Mouse (Mus musculus): ENCODE measurements around the gene Gm4707. TPM values are rescaled to one million over a fixed set of nuclear protein-coding genes. Genes with fewer than 3 reads are reported as not detected.

Gene Gm4707
- polyA plus RNA-seq (2012; fragmentation: generic; extraction: Trizol): 0.10 TPM

- Histone ChIP-seq H3K4me2 (ENCODE audit: low read depth) (no peak within 1 kb of the TSS), H3K79me2 (ENCODE audit: control insufficient read depth, insufficient read depth) (peaks cover 32% of the 10 kb centered on the region), H3ac (ENCODE audit: control insufficient read depth, insufficient read length) (no peak within 1 kb of the TSS), H3K36me3 (ENCODE audit: control insufficient read depth, insufficient read depth) (peaks cover 4% of the 10 kb centered on the region), H3K4me3 (no peak within 1 kb of the TSS), H3K27me3 (ENCODE audit: control insufficient read depth, insufficient read depth, insufficient read length) (no peaks in the 10 kb centered on the region)
- TF ChIP-seq MYOG (IDR thresholded peaks at IDR 0.05; ENCODE audit: control insufficient read depth in 1 of 3, insufficient read depth in 1 of 3, insufficient read length in 2 of 3, low read depth in 2 of 3) (no peak), MAX (IDR thresholded peaks at IDR 0.05; ENCODE audit: low read depth) (no peak), POLR2AphosphoS2 (IDR thresholded peaks at IDR 0.05; ENCODE audit: insufficient read length, low read depth) (no peak), REST (IDR thresholded peaks at IDR 0.05; ENCODE audit: insufficient read depth, insufficient read length) (no peak), POLR2A (IDR thresholded peaks at IDR 0.05; ENCODE audit: insufficient read length, low read depth) (no peak)
Observed at GRCm38 (mm10) chr17:71459818-71460217, at the start of gene Gm4707. Gm4707 (minus strand) TSS chr17:71459918.

GRCm38 (mm10) chr17:71506832-71507231 lies 47.1 kb upstream of the Gm4707 start:
- no peak for TF ChIP-seq MYOG (IDR thresholded peaks at IDR 0.05; ENCODE audit: control insufficient read depth in 1 of 3, insufficient read depth in 1 of 3, insufficient read length in 2 of 3, low read depth in 2 of 3)
- no peak for TF ChIP-seq TCF3 (IDR thresholded peaks at IDR 0.05; ENCODE audit: insufficient read length, low read depth)
- peaks cover 19% of the 10 kb centered on the region for H3K36me3 ChIP-seq (ENCODE audit: control insufficient read depth, insufficient read depth)
- no peak overlapping the region for H3K4me2 ChIP-seq (ENCODE audit: low read depth)
- no peak overlapping the region for H3K4me3 ChIP-seq
- no peak overlapping the region for H3ac ChIP-seq (ENCODE audit: control insufficient read depth, insufficient read length)
- no peaks in the 10 kb centered on the region for H3K79me2 ChIP-seq (ENCODE audit: control insufficient read depth, insufficient read depth)
- H3K27me3 ChIP-seq (ENCODE audit: control insufficient read depth, insufficient read depth, insufficient read length): no peaks in the 10 kb centered on the region

GRCm38 (mm10) chr17:71495784-71496183 lies 36.1 kb upstream of the Gm4707 start:
- no peaks in the 10 kb centered on the region for H3K27me3 ChIP-seq (ENCODE audit: control insufficient read depth, insufficient read depth, insufficient read length)
- no peak overlapping the region for H3K4me2 ChIP-seq (ENCODE audit: low read depth)
- H3K79me2 ChIP-seq (ENCODE audit: control insufficient read depth, insufficient read depth): no peaks in the 10 kb centered on the region
- H3ac ChIP-seq (ENCODE audit: control insufficient read depth, insufficient read length): no peak overlapping the region
- no peak for TF ChIP-seq REST (IDR thresholded peaks at IDR 0.05; ENCODE audit: insufficient read depth, insufficient read length)
- no peak for TF ChIP-seq CEBPB (IDR thresholded peaks at IDR 0.05; ENCODE audit: insufficient read depth, poor library complexity, severe bottlenecking)
- TF ChIP-seq POLR2AphosphoS2 (IDR thresholded peaks at IDR 0.05; ENCODE audit: insufficient read length, low read depth): no peak
- TF ChIP-seq E2F4 (IDR thresholded peaks at IDR 0.05; ENCODE audit: insufficient read depth): no peak
- TF ChIP-seq POLR2A (IDR thresholded peaks at IDR 0.05; ENCODE audit: insufficient read length, low read depth): no peak
- TF ChIP-seq MYOD1 (IDR thresholded peaks at IDR 0.05; ENCODE audit: control insufficient read depth in 1 of 3, insufficient read length in 2 of 3, low read depth in 2 of 3): no peak
- no peak for TF ChIP-seq MAX (IDR thresholded peaks at IDR 0.05; ENCODE audit: low read depth)
- no peak for TF ChIP-seq TCF12 (IDR thresholded peaks at IDR 0.05; ENCODE audit: insufficient read depth, poor library complexity, severe bottlenecking)
- TF ChIP-seq USF1 (IDR thresholded peaks at IDR 0.05; ENCODE audit: low read depth): no peak
- no peak for TF ChIP-seq MYOG (IDR thresholded peaks at IDR 0.05; ENCODE audit: control insufficient read depth in 1 of 3, insufficient read depth in 1 of 3, insufficient read length in 2 of 3, low read depth in 2 of 3)
- TF ChIP-seq SRF (IDR thresholded peaks at IDR 0.05; ENCODE audit: control insufficient read depth, insufficient read length, low read depth): no peak
- no peak for TF ChIP-seq TCF3 (IDR thresholded peaks at IDR 0.05; ENCODE audit: insufficient read length, low read depth)
- H3K4me3 ChIP-seq: no peak overlapping the region
- H3K36me3 ChIP-seq (ENCODE audit: control insufficient read depth, insufficient read depth): peaks cover 8% of the 10 kb centered on the region

DNA sequence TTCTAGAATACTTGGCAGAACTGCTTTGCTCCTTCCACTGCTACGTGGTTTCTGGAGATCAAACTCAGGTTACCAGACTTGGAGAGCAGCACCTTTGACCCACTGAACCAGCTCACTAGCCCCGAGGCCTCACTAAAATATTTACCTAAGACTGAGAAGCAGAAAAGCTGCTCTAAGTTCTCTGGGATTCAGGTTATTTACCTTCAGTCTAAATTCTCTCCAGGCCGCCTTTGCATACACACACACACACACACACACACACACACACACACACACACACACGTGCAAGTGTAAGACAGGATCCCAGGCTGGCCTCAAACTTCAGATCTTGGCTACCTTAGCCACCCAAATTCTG lies 31.6 kb upstream of the Gm4707 start:
- Histone ChIP-seq H3ac (ENCODE audit: control insufficient read depth, insufficient read length) (no peak overlapping the region), H3K79me2 (ENCODE audit: control insufficient read depth, insufficient read depth) (no peaks in the 10 kb centered on the region), H3K4me3 (no peak overlapping the region), H3K4me2 (ENCODE audit: low read depth) (no peak overlapping the region), H3K36me3 (ENCODE audit: control insufficient read depth, insufficient read depth) (no peaks in the 10 kb centered on the region), H3K27me3 (ENCODE audit: control insufficient read depth, insufficient read depth, insufficient read length) (no peaks in the 10 kb centered on the region)
- TF ChIP-seq POLR2AphosphoS2 (IDR thresholded peaks at IDR 0.05; ENCODE audit: insufficient read length, low read depth) (no peak), SRF (IDR thresholded peaks at IDR 0.05; ENCODE audit: control insufficient read depth, insufficient read length, low read depth) (no peak), TCF12 (IDR thresholded peaks at IDR 0.05; ENCODE audit: insufficient read depth, poor library complexity, severe bottlenecking) (no peak), POLR2A (IDR thresholded peaks at IDR 0.05; ENCODE audit: insufficient read length, low read depth) (no peak), MYOG (IDR thresholded peaks at IDR 0.05; ENCODE audit: control insufficient read depth in 1 of 3, insufficient read depth in 1 of 3, insufficient read length in 2 of 3, low read depth in 2 of 3) (no peak), MAX (IDR thresholded peaks at IDR 0.05; ENCODE audit: low read depth) (no peak)

- no peak overlapping the region for H3K4me3 ChIP-seq
- no peaks in the 10 kb centered on the region for H3K36me3 ChIP-seq (ENCODE audit: control insufficient read depth, insufficient read depth)
- TF ChIP-seq POLR2A (IDR thresholded peaks at IDR 0.05; ENCODE audit: insufficient read length, low read depth): no peak
- TF ChIP-seq TCF12 (IDR thresholded peaks at IDR 0.05; ENCODE audit: insufficient read depth, poor library complexity, severe bottlenecking): no peak
- no peak for TF ChIP-seq MYOG (IDR thresholded peaks at IDR 0.05; ENCODE audit: control insufficient read depth in 1 of 3, insufficient read depth in 1 of 3, insufficient read length in 2 of 3, low read depth in 2 of 3)
- no peak for TF ChIP-seq CEBPB (IDR thresholded peaks at IDR 0.05; ENCODE audit: insufficient read depth, poor library complexity, severe bottlenecking)
- TF ChIP-seq MYOD1 (IDR thresholded peaks at IDR 0.05; ENCODE audit: control insufficient read depth in 1 of 3, insufficient read length in 2 of 3, low read depth in 2 of 3): no peak
- no peak for TF ChIP-seq REST (IDR thresholded peaks at IDR 0.05; ENCODE audit: insufficient read depth, insufficient read length)
- no peak for TF ChIP-seq E2F4 (IDR thresholded peaks at IDR 0.05; ENCODE audit: insufficient read depth)
- TF ChIP-seq USF1 (IDR thresholded peaks at IDR 0.05; ENCODE audit: low read depth): no peak
- TF ChIP-seq MAX (IDR thresholded peaks at IDR 0.05; ENCODE audit: low read depth): no peak
- TF ChIP-seq TCF3 (IDR thresholded peaks at IDR 0.05; ENCODE audit: insufficient read length, low read depth): no peak
- H3K79me2 ChIP-seq (ENCODE audit: control insufficient read depth, insufficient read depth): no peaks in the 10 kb centered on the region
- H3ac ChIP-seq (ENCODE audit: control insufficient read depth, insufficient read length): no peak overlapping the region
- H3K4me2 ChIP-seq (ENCODE audit: low read depth): no peak overlapping the region
- no peaks in the 10 kb centered on the region for H3K27me3 ChIP-seq (ENCODE audit: control insufficient read depth, insufficient read depth, insufficient read length)
Observed at GRCm38 (mm10) chr17:71490666-71491331, 31.1 kb upstream of the Gm4707 start.

Data from myocyte (in vitro differentiated cells).